ENCODE assay signal across 8 mouse cellular contexts in the genomic region with DNA sequence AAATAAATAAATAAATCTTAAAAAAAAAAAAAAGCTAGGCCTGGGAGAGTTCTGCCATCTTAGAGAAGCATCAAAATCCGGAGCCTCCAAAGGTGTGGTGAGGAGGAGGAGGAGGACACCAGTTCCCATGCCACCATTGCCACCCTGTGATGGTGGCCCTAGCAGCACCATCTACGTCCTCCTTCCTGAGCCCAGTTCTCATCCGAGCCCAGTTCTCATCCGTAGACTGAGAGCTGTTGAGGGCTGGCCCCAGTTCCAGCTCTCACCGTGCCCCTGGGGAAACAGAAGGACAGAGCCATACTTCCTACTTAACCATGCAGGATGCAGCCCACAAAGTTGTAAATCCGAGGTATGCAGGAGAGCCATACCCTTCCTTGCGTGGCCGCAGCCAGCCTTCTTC. TPM values are rescaled to one million over a fixed set of nuclear protein-coding genes. Genes with fewer than 3 reads are reported as not detected.
A peak's percentile ranks its signal among the peaks of the same experiment; 100 is the strongest.
DNase-seq lines count a peak whose midpoint lies in the region; ATAC-seq and TF ChIP-seq lines count a peak whose summit lies in the region.

No protein-coding gene starts in this region.

- no peaks in the 10 kb centered on the region for H3K9me3 ChIP-seq in heart, embryonic 11.5 days (replicated peaks; ENCODE audit: control insufficient read depth, low read length)
- H3K9me3 ChIP-seq in ES-Bruce4 (replicated peaks; ENCODE audit: control insufficient read depth, insufficient read depth, low read length, poor library complexity, severe bottlenecking), result peaks cover 4% of the 10 kb centered on the region; the same call in 1 of the 2 replicates
- no peaks in the 10 kb centered on the region for H3K9me3 ChIP-seq in heart, postnatal 0 days (replicated peaks; ENCODE audit: control insufficient read depth, low read length)
- H3K9me3 ChIP-seq in midbrain, embryonic 11.5 days (ENCODE audit: control insufficient read depth, low read length), result no peaks in the 10 kb centered on the region

- H3K9ac ChIP-seq in heart, embryonic 11.5 days (ENCODE audit: low read depth, low read length), result peak overlapping the region; percentile 54; the same call in 1 of the 2 replicates
- 0 out of 2 replicates have a peak overlapping the region, but pooled peaks have one; percentile 17 for H3K9ac ChIP-seq in ES-Bruce4 (ENCODE audit: low read depth, poor library complexity, severe bottlenecking)
- no peak overlapping the region; the same call in 1 of the 2 replicates for H3K9ac ChIP-seq in heart, postnatal 0 days (replicated peaks; ENCODE audit: low read depth, low read length)
- no peak overlapping the region; the same call in 1 of the 2 replicates for H3K9ac ChIP-seq in midbrain, embryonic 11.5 days (ENCODE audit: low read length)

- no peak for TF ChIP-seq CTCF in ES-Bruce4 (IDR thresholded peaks at IDR 0.05; ENCODE audit: low read depth, low read length)
- TF ChIP-seq CTCF in heart, postnatal 0 days (IDR thresholded peaks at IDR 0.05; ENCODE audit: low read depth), result no peak

- H3K4me3 ChIP-seq in heart, embryonic 11.5 days (ENCODE audit: low read depth, low read length), result peak overlapping the region; percentile 30
- 0 out of 2 replicates have a peak overlapping the region, but pooled peaks have one; percentile 8 for H3K4me3 ChIP-seq in ES-Bruce4 (ENCODE audit: low read depth, low read length)
- peak overlapping the region; percentile 23 for H3K4me3 ChIP-seq in heart, postnatal 0 days (ENCODE audit: low read depth, low read length)
- H3K4me3 ChIP-seq in midbrain, embryonic 11.5 days (ENCODE audit: low read depth, low read length), result peak overlapping the region; percentile 5; the same call in 1 of the 2 replicates

- no peak overlapping the region for H3K27ac ChIP-seq in heart, embryonic 11.5 days (ENCODE audit: low read depth, low read length)
- H3K27ac ChIP-seq in ES-Bruce4 (ENCODE audit: insufficient read depth, low read length), result no peak overlapping the region
- H3K27ac ChIP-seq in heart, postnatal 0 days (ENCODE audit: low read depth), result no peak overlapping the region
- H3K27ac ChIP-seq in midbrain, embryonic 11.5 days (ENCODE audit: low read depth, low read length), result no peak overlapping the region

- WGBS in heart, embryonic 11.5 days (ENCODE audit: insufficient replicate concordance), result 40% methylated on average over 8 of the region's 8 CpGs
- 21% methylated on average over 8 of the region's 8 CpGs for WGBS in heart, postnatal 0 days
- 47% methylated on average over 8 of the region's 8 CpGs for WGBS in midbrain, embryonic 11.5 days

- TF ChIP-seq EP300 in ES-Bruce4 (IDR thresholded peaks at IDR 0.05; ENCODE audit: insufficient read depth, low read depth, low read length), result no peak
- no peak for TF ChIP-seq EP300 in heart, postnatal 0 days (IDR thresholded peaks at IDR 0.05; ENCODE audit: low read depth)

- peaks cover 4% of the 10 kb centered on the region; the same call in 1 of the 2 replicates for H3K4me1 ChIP-seq in heart, embryonic 11.5 days (ENCODE audit: control insufficient read depth, insufficient read depth, low read length)
- H3K4me1 ChIP-seq in ES-Bruce4 (ENCODE audit: control insufficient read depth, insufficient read depth, low read length), result no peaks in the 10 kb centered on the region
- no peaks in the 10 kb centered on the region for H3K4me1 ChIP-seq in heart, postnatal 0 days (ENCODE audit: control insufficient read depth, insufficient read depth)
- no peaks in the 10 kb centered on the region for H3K4me1 ChIP-seq in midbrain, embryonic 11.5 days (ENCODE audit: control insufficient read depth, insufficient read depth, low read length)

- intact Hi-C loops in heart, postnatal 10 days (cut with DNase I), result no loop called here

- no peak for DNase-seq in heart, postnatal 10 days
- DNase-seq in heart, postnatal 0 days (ENCODE audit: low spot score), result no peak
- no peak for DNase-seq in midbrain, embryonic 11.5 days (ENCODE audit: low spot score, missing footprints)
- DNase-seq in right cerebral cortex, postnatal 10 days (ENCODE audit: low spot score in 2 of 2), result no peak
- DNase-seq in adrenal gland, postnatal 4 days (ENCODE audit: low spot score in 2 of 2), result no peak
- DNase-seq in urinary bladder, postnatal 25 days (ENCODE audit: low spot score), result no peak

- ATAC-seq in heart, embryonic 11.5 days (replicated peaks; ENCODE audit: insufficient number of reproducible peaks, low FRiP score, low TSS enrichment), result no peak
- 0 out of 2 replicates have a peak, but pooled peaks have one; percentile 8 for ATAC-seq in heart, postnatal 0 days (ENCODE audit: insufficient read depth, low read depth)
- ATAC-seq in midbrain, embryonic 11.5 days (ENCODE audit: low FRiP score), result no peak

- H3K4me2 ChIP-seq in heart, embryonic 11.5 days, result peak overlapping the region; percentile 61
- peak overlapping the region; percentile 48 for H3K4me2 ChIP-seq in heart, postnatal 0 days (ENCODE audit: low read depth, low read length)
- peak overlapping the region; percentile 28 for H3K4me2 ChIP-seq in midbrain, embryonic 11.5 days

- H3K27me3 ChIP-seq in heart, embryonic 11.5 days (ENCODE audit: control insufficient read depth, insufficient read depth, low read length), result peaks cover 13% of the 10 kb centered on the region
- H3K27me3 ChIP-seq in ES-Bruce4 (ENCODE audit: control insufficient read depth, insufficient read depth, low read length, poor library complexity, severe bottlenecking), result no peaks in the 10 kb centered on the region
- peaks cover 13% of the 10 kb centered on the region; the same call in 1 of the 2 replicates for H3K27me3 ChIP-seq in heart, postnatal 0 days (ENCODE audit: control insufficient read depth, insufficient read depth, low read length)
- no peaks in the 10 kb centered on the region; the same call in 1 of the 2 replicates for H3K27me3 ChIP-seq in midbrain, embryonic 11.5 days (ENCODE audit: control insufficient read depth, insufficient read depth, low read length)

- no peaks in the 10 kb centered on the region for H3K36me3 ChIP-seq in heart, embryonic 11.5 days (ENCODE audit: control insufficient read depth, insufficient read depth, low read length)
- H3K36me3 ChIP-seq in ES-Bruce4 (ENCODE audit: control insufficient read depth, insufficient read depth, low read length, poor library complexity, severe bottlenecking), result no peaks in the 10 kb centered on the region
- no peaks in the 10 kb centered on the region for H3K36me3 ChIP-seq in heart, postnatal 0 days (replicated peaks; ENCODE audit: control insufficient read depth, insufficient read depth, low read length)
- no peaks in the 10 kb centered on the region for H3K36me3 ChIP-seq in midbrain, embryonic 11.5 days (ENCODE audit: control insufficient read depth, insufficient read depth, low read length)

- no peak for TF ChIP-seq POLR2A in ES-Bruce4 (IDR thresholded peaks at IDR 0.05; ENCODE audit: insufficient read depth, low read length)

RNA-seq across cellular contexts. Expression of a gene that starts 22.4 kb away (rescaled TPM):
- 3.6 TPM in 2 replicates for polyA plus RNA-seq in heart, embryonic 11.5 days (2014; fragmentation: Nextera tagmentation; extraction: Ambion mirVana)
- 1 to 10 TPM; 2.7 to 4.4 TPM for total RNA-seq in heart, postnatal 10 days (2021)
- polyA plus RNA-seq in ES-Bruce4 (2011; ENCODE audit: insufficient read depth, insufficient read length, low read depth, missing spikeins), result 2.0 and 2.2 TPM in 2 replicates
- 1.1 and 2.0 TPM in 2 replicates for total RNA-seq in heart, postnatal 0 days (2014; rRNA removed; ENCODE audit: low replicate concordance)
- polyA plus RNA-seq in heart, postnatal 0 days (2015; fragmentation: Nextera tagmentation; extraction: Ambion mirVana), result 1.5 and 1.7 TPM in 2 replicates
- polyA plus RNA-seq in midbrain, embryonic 11.5 days (2014; fragmentation: Nextera tagmentation; extraction: Ambion mirVana), result 14.2 and 14.6 TPM in 2 replicates
- total RNA-seq in adrenal gland, postnatal 4 days (2021), result 10 to 100 TPM; 15.3 to 20.4 TPM

RNA-seq across cellular contexts. Expression of a gene that starts 56.8 kb away (rescaled TPM):
- polyA plus RNA-seq in heart, embryonic 11.5 days (2014; fragmentation: Nextera tagmentation; extraction: Ambion mirVana), result 273 and 295 TPM in 2 replicates
- 100 to 1,000 TPM; 337 to 343 TPM for total RNA-seq in heart, postnatal 10 days (2021)
- polyA plus RNA-seq in ES-Bruce4 (2011; ENCODE audit: insufficient read depth, insufficient read length, low read depth, missing spikeins), result 255 and 274 TPM in 2 replicates
- total RNA-seq in heart, postnatal 0 days (2014; rRNA removed; ENCODE audit: low replicate concordance), result 349 and 446 TPM in 2 replicates
- polyA plus RNA-seq in heart, postnatal 0 days (2015; fragmentation: Nextera tagmentation; extraction: Ambion mirVana), result 432 and 435 TPM in 2 replicates
- polyA plus RNA-seq in midbrain, embryonic 11.5 days (2014; fragmentation: Nextera tagmentation; extraction: Ambion mirVana), result 195 TPM in 2 replicates
- total RNA-seq in adrenal gland, postnatal 4 days (2021), result 100 to 1,000 TPM; 215 to 226 TPM

Comparison
In these comparisons a context has a peak if more than half of its experiments do, and no peak if none do; other contexts are left out.
1. H3K9ac ChIP-seq: peak in heart, embryonic 11.5 days (single experiment) and ES-Bruce4 (single experiment); none in heart, postnatal 0 days (single experiment) and midbrain, embryonic 11.5 days (single experiment).
2. Peak in every context shown above with its lines, with median percentiles within 50 percentile points of each other: H3K4me2 ChIP-seq and H3K4me3 ChIP-seq.